Mouse (Mus musculus) lung, embryonic 14.5 days (tissue): Measurements from ENCODE around the gene Trappc12. TPM values are rescaled to one million over a fixed set of nuclear protein-coding genes. Genes with fewer than 3 reads are reported as not detected.
A peak's percentile ranks its signal among the peaks of the same experiment; 100 is the strongest.

ENCODE experiments used
- ATAC-seq: fragments of 200-750 bp; cut with Nextera tagmentation; 2 replicates; pipeline ENCODE4 v1.8.0; 2017; ENCODE audit warnings: mild to moderate bottlenecking, moderate TSS enrichment, moderate library complexity; ENCODE audit not compliant: insufficient read depth
- DNase-seq: peaks from one replicate; pipeline ENCODE4 v3.0.0-alpha.2; 2015
- H3K27ac ChIP-seq: fragments of 300-500 bp; sonication (generic); 2 replicates; pipeline ENCODE4 v1.5.1; 2014; ENCODE audit warnings: low read depth, mild to moderate bottlenecking, moderate library complexity
- H3K27me3 ChIP-seq: fragments of 300-500 bp; sonication (generic); 2 replicates; pipeline ENCODE4 v1.6.1; 2014; ENCODE audit warnings: low read length, control low read depth; ENCODE audit not compliant: insufficient read depth
- H3K36me3 ChIP-seq: fragments of 300-500 bp; sonication (generic); 2 replicates; pipeline ENCODE4 v1.6.1; 2014; ENCODE audit warnings: control low read depth; ENCODE audit not compliant: insufficient read depth
- H3K4me1 ChIP-seq: fragments of 300-500 bp; sonication (generic); 2 replicates; pipeline ENCODE4 v1.6.1; 2014; ENCODE audit warnings: antibody characterized with exemption, control low read depth; ENCODE audit not compliant: insufficient read depth
- H3K4me2 ChIP-seq: fragments of 300-500 bp; sonication (generic); 2 replicates; pipeline ENCODE4 v1.6.1; 2014; ENCODE audit warnings: mild to moderate bottlenecking
- H3K4me3 ChIP-seq: fragments of 300-500 bp; sonication (generic); 2 replicates; pipeline ENCODE4 v1.5.1; 2014; ENCODE audit warnings: low read depth, low read length
- H3K9ac ChIP-seq: fragments of 300-500 bp; sonication (generic); 2 replicates; pipeline ENCODE4 v1.6.1; 2014
- H3K9me3 ChIP-seq: fragments of 300-500 bp; sonication (generic); 2 replicates; pipeline ENCODE4 v1.6.1; 2016; ENCODE audit warnings: low read depth, low read length, control low read depth
- CTCF ChIP-seq: IDR thresholded peaks from 2 replicates; pipeline ENCODE4 v1.5.1; 2016; ENCODE audit warnings: antibody characterized with exemption, low read depth
- WGBS: fragments of 180-500 bp; shearing (Covaris S2); extraction: QIAGEN DNeasy Blood & Tissue Kit; methylation state at CpG from one replicate; pipeline ENCODE4 v1.1.7; 2014; 5-methylcytosine and 5-hydroxymethylcytosine counted together
- polyA plus RNA-seq: library from polyadenylated mRNA; unstranded; fragments of >200 nt; fragmentation: Nextera tagmentation; extraction: Ambion mirVana; gene quantifications from 2 replicates; pipeline ENCODE4 v1.2.1, GENCODE M21; 2014

Trappc12 gene
- polyA plus RNA-seq, 1 experiment from 2014 or later, result 43.5 TPM

GRCm38 (mm10) chr12:28688996-28689395 lies 61.3 kb downstream of the Trappc12 start:
- H3K4me3 ChIP-seq, result no peak overlapping the region
- ATAC-seq, result no peak
- no peak overlapping the region for H3K27ac ChIP-seq
- peaks cover 41% of the 10 kb centered on the region for H3K36me3 ChIP-seq
- no peaks in the 10 kb centered on the region for H3K27me3 ChIP-seq
- no peak for TF ChIP-seq CTCF
- WGBS, result 85% methylated on average over 6 of the region's 6 CpGs
- H3K4me1 ChIP-seq, result no peaks in the 10 kb centered on the region
- H3K9me3 ChIP-seq, result no peaks in the 10 kb centered on the region
- H3K4me2 ChIP-seq, result no peak overlapping the region
- no peak for DNase-seq
- no peak overlapping the region for H3K9ac ChIP-seq

GRCm38 (mm10) chr12:28686199-28686879 lies 63.9 kb downstream of the Trappc12 start:
- 64% methylated on average over 8 of the region's 8 CpGs for WGBS

GRCm38 (mm10) chr12:28685771-28686170 lies 64.5 kb downstream of the Trappc12 start:
- H3K36me3 ChIP-seq, result peaks cover 28% of the 10 kb centered on the region
- no peak for ATAC-seq
- no peaks in the 10 kb centered on the region for H3K9me3 ChIP-seq
- no peak overlapping the region for H3K27ac ChIP-seq
- 62% methylated on average over 3 of the region's 3 CpGs for WGBS
- no peak for DNase-seq
- no peak overlapping the region for H3K4me3 ChIP-seq
- no peaks in the 10 kb centered on the region for H3K4me1 ChIP-seq
- H3K27me3 ChIP-seq, result no peaks in the 10 kb centered on the region
- TF ChIP-seq CTCF, result no peak
- no peak overlapping the region for H3K4me2 ChIP-seq
- no peak overlapping the region for H3K9ac ChIP-seq

More at GRCm38 (mm10) chr12:28686199-28686879, 63.9 kb downstream of the Trappc12 start:
- H3K27ac ChIP-seq, result no peak overlapping the region
- no peaks in the 10 kb centered on the region for H3K9me3 ChIP-seq
- H3K36me3 ChIP-seq, result peaks cover 28% of the 10 kb centered on the region
- no peaks in the 10 kb centered on the region for H3K27me3 ChIP-seq
- H3K4me1 ChIP-seq, result no peaks in the 10 kb centered on the region
- H3K9ac ChIP-seq, result no peak overlapping the region
- ATAC-seq (no peak), DNase-seq (no peak)
- no peak overlapping the region for H3K4me3 ChIP-seq
- no peak for TF ChIP-seq CTCF
- H3K4me2 ChIP-seq, result no peak overlapping the region

- H3K36me3 ChIP-seq, result peaks cover 21% of the 10 kb centered on the region
- TF ChIP-seq CTCF, result no peak
- H3K4me2 ChIP-seq, result no peak overlapping the region
- no peak overlapping the region for H3K4me3 ChIP-seq
- no peak overlapping the region for H3K9ac ChIP-seq
- H3K27me3 ChIP-seq, result no peaks in the 10 kb centered on the region
- DNase-seq (no peak), ATAC-seq (no peak)
- no peaks in the 10 kb centered on the region for H3K4me1 ChIP-seq
- no peak overlapping the region for H3K27ac ChIP-seq
- WGBS, result 87% methylated on average over 1 of the region's 1 CpGs
- H3K9me3 ChIP-seq, result no peaks in the 10 kb centered on the region
Observed at GRCm38 (mm10) chr12:28684674-28685073, 65.6 kb downstream of the Trappc12 start.

- 0 out of 2 replicates have a peak, but pooled peaks have one; percentile 3 for ATAC-seq
- no peak for DNase-seq
- peak overlapping the region; percentile 62 for H3K9ac ChIP-seq
- 51% methylated on average over 5 of the region's 5 CpGs for WGBS
- H3K4me2 ChIP-seq, result peak overlapping the region; percentile 74
- H3K4me3 ChIP-seq, result peak overlapping the region; percentile 53
- H3K36me3 ChIP-seq, result peaks cover 9% of the 10 kb centered on the region
- H3K27ac ChIP-seq, result peak overlapping the region; percentile 95
- H3K4me1 ChIP-seq, result peaks cover 9% of the 10 kb centered on the region
- H3K9me3 ChIP-seq, result no peaks in the 10 kb centered on the region
- H3K27me3 ChIP-seq, result no peaks in the 10 kb centered on the region
- no peak for TF ChIP-seq CTCF
Observed at GRCm38 (mm10) chr12:28675925-28676209, 74.4 kb downstream of the Trappc12 start.

GRCm38 (mm10) chr12:28675121-28675924 lies 74.9 kb downstream of the Trappc12 start, which contains the start of gene Adi1:
Gene Adi1, plus strand, starts transcription at chr12:28675231.
- DNase-seq (peak; percentile 91), ATAC-seq (peak; percentile 96)
- peak within 1 kb of the TSS; percentile 74 for H3K4me2 ChIP-seq
- no peak for TF ChIP-seq CTCF
- H3K4me3 ChIP-seq, result peak within 1 kb of the TSS; percentile 53
- H3K4me1 ChIP-seq, result peaks cover 9% of the 10 kb centered on the region
- WGBS, result 2% methylated on average over 53 of the region's 53 CpGs
- H3K9ac ChIP-seq, result peak within 1 kb of the TSS; percentile 62
- H3K27me3 ChIP-seq, result no peaks in the 10 kb centered on the region
- H3K27ac ChIP-seq, result peak within 1 kb of the TSS; percentile 95
- peaks cover 4% of the 10 kb centered on the region; the same call in 1 of the 2 replicates for H3K36me3 ChIP-seq
- H3K9me3 ChIP-seq, result no peaks in the 10 kb centered on the region

GRCm38 (mm10) chr12:28674038-28674720 lies 76.1 kb downstream of the Trappc12 start:
- H3K4me1 ChIP-seq, result peaks cover 9% of the 10 kb centered on the region
- H3K27ac ChIP-seq, result 0 out of 2 replicates have a peak overlapping the region, but pooled peaks have one; percentile 95
- peaks cover 4% of the 10 kb centered on the region; the same call in 1 of the 2 replicates for H3K36me3 ChIP-seq
- DNase-seq, result no peak
- H3K9ac ChIP-seq, result no peak overlapping the region
- peak overlapping the region; percentile 74 for H3K4me2 ChIP-seq
- H3K4me3 ChIP-seq, result peak overlapping the region; percentile 53
- no peaks in the 10 kb centered on the region for H3K27me3 ChIP-seq
- H3K9me3 ChIP-seq, result no peaks in the 10 kb centered on the region
- no peak for TF ChIP-seq CTCF
- no peak for ATAC-seq
- WGBS, result 81% methylated on average over 10 of the region's 10 CpGs
